Mouse (Mus musculus) hindbrain, embryonic 16.5 days (tissue): ENCODE measurements around the gene Gm28036. TPM values are rescaled to one million over a fixed set of nuclear protein-coding genes. Genes with fewer than 3 reads are reported as not detected.

ENCODE experiments used
- ATAC-seq: fragments of 200-750 bp; cut with Nextera tagmentation; 2 replicates; pipeline ENCODE4 v1.8.0; 2017; ENCODE audit warnings: moderate TSS enrichment, moderate library complexity
- H3K27ac ChIP-seq: fragments of 300-500 bp; sonication (generic); 2 replicates; pipeline ENCODE4 v1.5.1; 2014; ENCODE audit warnings: low read depth, mild to moderate bottlenecking, control low read depth, low read length, moderate library complexity
- H3K27me3 ChIP-seq: fragments of 300-500 bp; sonication (generic); replicated peaks from 2 replicates; pipeline ENCODE4 v1.6.1; 2014; ENCODE audit warnings: low read length; ENCODE audit not compliant: control insufficient read depth, insufficient read depth
- H3K36me3 ChIP-seq: fragments of 300-500 bp; sonication (generic); 2 replicates; pipeline ENCODE4 v1.6.1; 2014; ENCODE audit warnings: mild to moderate bottlenecking, low read length, moderate library complexity, mixed read lengths; ENCODE audit not compliant: control insufficient read depth, insufficient read depth
- H3K4me1 ChIP-seq: fragments of 300-500 bp; sonication (generic); 2 replicates; pipeline ENCODE4 v1.6.1; 2014; ENCODE audit warnings: low read depth, low read length; ENCODE audit not compliant: control insufficient read depth, insufficient read depth
- H3K4me2 ChIP-seq: fragments of 300-500 bp; sonication (generic); 2 replicates; pipeline ENCODE4 v1.6.1; 2014; ENCODE audit warnings: mild to moderate bottlenecking, low read length, control low read depth, moderate library complexity
- H3K4me3 ChIP-seq: fragments of 300-500 bp; sonication (generic); 2 replicates; pipeline ENCODE4 v1.5.1; 2014; ENCODE audit warnings: mild to moderate bottlenecking, low read length, control low read depth, moderate library complexity
- H3K9ac ChIP-seq: fragments of 300-500 bp; sonication (generic); 2 replicates; pipeline ENCODE4 v1.6.1; 2014; ENCODE audit warnings: low read depth, mild to moderate bottlenecking, control low read depth, low read length, moderate library complexity
- H3K9me3 ChIP-seq: fragments of 300-500 bp; sonication (generic); 2 replicates; pipeline ENCODE4 v1.6.1; 2014; ENCODE audit warnings: mild to moderate bottlenecking, low read length, moderate library complexity; ENCODE audit not compliant: control insufficient read depth
- polyA plus RNA-seq: library from polyadenylated mRNA; unstranded; fragments of >200 nt; fragmentation: Nextera tagmentation; extraction: Ambion mirVana; gene quantifications from 2 replicates; pipeline ENCODE4 v1.2.1, GENCODE M21; 2015

Gm28036 gene
- polyA plus RNA-seq, 1 experiment from 2014 or later, result 15.5 TPM

GRCm38 (mm10) chr2:156025482-156025881 is 101.4 kb downstream of the Gm28036 start:
- Histone ChIP-seq H3K4me2 (no peak overlapping the region), H3K4me3 (no peak overlapping the region), H3K27me3 (no peaks in the 10 kb centered on the region), H3K27ac (no peak overlapping the region), H3K9me3 (no peaks in the 10 kb centered on the region), H3K4me1 (no peaks in the 10 kb centered on the region), H3K9ac (no peak overlapping the region), H3K36me3 (no peaks in the 10 kb centered on the region)
- no peak for ATAC-seq

Other genes starting within 250 kb of the Gm28036 start
- gene Uqcc1, start 196.8 kb downstream of the Gm28036 start, polyA plus RNA-seq, result 66.3 and 74.9 TPM in 2 replicates
- gene Gm15557, start 186.4 kb downstream of the Gm28036 start, polyA plus RNA-seq, result not detected in 2 replicates
- gene Gdf5, start 181.7 kb downstream of the Gm28036 start, polyA plus RNA-seq, result 2.3 and 3.1 TPM in 2 replicates
- 11.5 and 14.0 TPM in 2 replicates for gene Cep250, start 170.6 kb downstream of the Gm28036 start, polyA plus RNA-seq
- gene 6430550D23Rik, start 119.1 kb downstream of the Gm28036 start, polyA plus RNA-seq, result 1.4 and 2.5 TPM in 2 replicates
- gene Ergic3, start 119.0 kb downstream of the Gm28036 start, polyA plus RNA-seq, result 479 and 492 TPM in 2 replicates
- not detected in 2 replicates for gene Fer1l4, start 74.1 kb downstream of the Gm28036 start, polyA plus RNA-seq
- gene Spag4, start 61.9 kb downstream of the Gm28036 start, polyA plus RNA-seq, result 7.7 and 9.6 TPM in 2 replicates
- 27.8 and 28.3 TPM in 2 replicates for gene Cpne1, start 15.1 kb downstream of the Gm28036 start, polyA plus RNA-seq
- gene Rbm12, start 15.1 kb downstream of the Gm28036 start, polyA plus RNA-seq, result 19.3 and 27.6 TPM in 2 replicates
- gene Romo1, start 16.9 kb upstream of the Gm28036 start, polyA plus RNA-seq, result 393 and 432 TPM in 2 replicates
- 37.7 and 39.9 TPM in 2 replicates for gene Nfs1, start 17.1 kb upstream of the Gm28036 start, polyA plus RNA-seq
- 369 and 377 TPM in 2 replicates for gene Rbm39, start 53.1 kb upstream of the Gm28036 start, polyA plus RNA-seq
- 111 and 117 TPM in 2 replicates for gene Phf20, start 69.4 kb upstream of the Gm28036 start, polyA plus RNA-seq
- gene Cnbd2, start 185.2 kb upstream of the Gm28036 start, polyA plus RNA-seq, result 6.2 and 6.8 TPM in 2 replicates
- 77.3 and 84.0 TPM in 2 replicates for gene Scand1, start 185.6 kb upstream of the Gm28036 start, polyA plus RNA-seq